Mouse (Mus musculus) B cell, adult (primary cell): ENCODE measurements around the gene Slc1a1. TPM values are rescaled to one million over a fixed set of nuclear protein-coding genes. Genes with fewer than 3 reads are reported as not detected.

Source experiments
- total RNA-seq: library from RNA; stranded (reverse); gene quantifications from 4 replicates; pipeline ENCODE4 v1.2.4, GENCODE M21; 2023; ENCODE audit not compliant: inconsistent age

Gene Slc1a1
- total RNA-seq: 0.45 TPM in 2 of 4 replicates, not detected in the others

GRCm38 (mm10) chr19:28834798-28835499, at the start of gene Slc1a1:
Slc1a1 (plus strand) TSS chr19:28835049.

Other genes with a start within 250 kb of the Slc1a1 start
- gene Glis3, start 155.0 kb upstream of the Slc1a1 start, total RNA-seq: 0.21 to 1.3 TPM (median 0.63 TPM) in 4 replicates
- gene Plpp6, start 128.9 kb downstream of the Slc1a1 start, total RNA-seq: 8.5 to 9.5 TPM (median 8.9 TPM) in 4 replicates
- gene 4430402I18Rik, start 132.8 kb downstream of the Slc1a1 start, total RNA-seq: 0.32 to 1.4 TPM (median 0.74 TPM) in 3 of 4 replicates, not detected in the other
- gene Cdc37l1, start 155.3 kb downstream of the Slc1a1 start, total RNA-seq: 53.4 to 62.9 TPM (median 55.5 TPM) in 4 replicates
- 17.7 to 21.3 TPM (median 18.6 TPM) in 4 replicates for gene Ak3, start 212.9 kb downstream of the Slc1a1 start, total RNA-seq